Mouse (Mus musculus) thymus, postnatal 0 days (tissue): Measurements from ENCODE around the gene Trnau1ap. TPM values are rescaled to one million over a fixed set of nuclear protein-coding genes. Genes with fewer than 3 reads are reported as not detected.

Experiments
- polyA plus RNA-seq: library from polyadenylated mRNA; unstranded; fragments of >200 nt; fragmentation: Nextera tagmentation; extraction: Ambion mirVana; gene quantifications from 2 replicates; pipeline ENCODE4 v1.2.1, GENCODE M21; 2015

Trnau1ap gene
- polyA plus RNA-seq, 1 experiment from 2014 or later: 55.1 TPM

Other genes starting within 250 kb of the Trnau1ap start
- 0.08 and 0.22 TPM in 2 replicates for gene Oprd1, start 185.1 kb downstream of the Trnau1ap start, polyA plus RNA-seq
- 126 TPM in 2 replicates for gene Ythdf2, start 117.2 kb downstream of the Trnau1ap start, polyA plus RNA-seq
- gene Gmeb1, start 67.9 kb downstream of the Trnau1ap start, polyA plus RNA-seq: 32.8 and 43.6 TPM in 2 replicates
- gene Taf12, start 55.2 kb downstream of the Trnau1ap start, polyA plus RNA-seq: 83.0 and 92.5 TPM in 2 replicates
- 10.8 and 11.9 TPM in 2 replicates for gene Rab42, start 26.2 kb downstream of the Trnau1ap start, polyA plus RNA-seq
- 97.8 and 99.5 TPM in 2 replicates for gene Rcc1, start 24.1 kb upstream of the Trnau1ap start, polyA plus RNA-seq
- gene Phactr4, start 93.0 kb upstream of the Trnau1ap start, polyA plus RNA-seq: 7.0 and 7.8 TPM in 2 replicates
- 30.5 and 31.5 TPM in 2 replicates for gene Med18, start 134.4 kb upstream of the Trnau1ap start, polyA plus RNA-seq
- gene Sesn2, start 181.0 kb upstream of the Trnau1ap start, polyA plus RNA-seq: 7.3 and 8.0 TPM in 2 replicates
- gene Atpif1, start 204.1 kb upstream of the Trnau1ap start, polyA plus RNA-seq: 874 and 945 TPM in 2 replicates
- 190 and 199 TPM in 2 replicates for gene Dnajc8, start 206.0 kb upstream of the Trnau1ap start, polyA plus RNA-seq
- 0.96 and 1.5 TPM in 2 replicates for gene Ptafr, start 234.5 kb upstream of the Trnau1ap start, polyA plus RNA-seq